Mouse (Mus musculus) thymus, adult 18-20 months (tissue): ENCODE measurements at regions not wholly inside any gene's neighbourhood (a gene's known extent, or its start where the extent isn't known, plus 50 kb on each side); places are given as distances from the start of the nearest gene placed in this dataset.

Source experiments
- DNase-seq, 2 experiments: peaks; one replicate each; pipeline ENCODE4 v3.0.0; 2022; ENCODE audit warnings: mixed read lengths in 2 of 2

DNA sequence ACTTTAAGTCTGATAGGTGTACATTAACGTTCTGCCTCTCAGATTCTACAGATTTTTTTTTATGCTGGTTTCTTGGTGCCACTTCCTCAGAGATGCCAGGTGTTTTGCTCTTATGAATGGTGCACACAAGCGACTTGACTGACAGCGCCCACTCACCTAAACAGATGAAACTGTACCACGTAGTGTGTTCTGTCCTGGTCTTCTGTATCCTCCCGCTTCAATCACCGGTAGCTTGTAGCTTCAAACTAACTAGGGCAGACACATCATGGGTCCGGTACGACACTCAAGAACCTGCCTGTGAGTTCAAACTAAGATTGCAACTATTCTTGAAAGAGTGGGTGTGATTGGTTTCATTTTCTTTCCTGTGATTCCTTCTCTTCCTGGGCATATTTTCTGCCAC, 198.0 kb upstream of the Satb1 start:
- peak in 1 of 2 experiments; percentile 36 for DNase-seq

DNA sequence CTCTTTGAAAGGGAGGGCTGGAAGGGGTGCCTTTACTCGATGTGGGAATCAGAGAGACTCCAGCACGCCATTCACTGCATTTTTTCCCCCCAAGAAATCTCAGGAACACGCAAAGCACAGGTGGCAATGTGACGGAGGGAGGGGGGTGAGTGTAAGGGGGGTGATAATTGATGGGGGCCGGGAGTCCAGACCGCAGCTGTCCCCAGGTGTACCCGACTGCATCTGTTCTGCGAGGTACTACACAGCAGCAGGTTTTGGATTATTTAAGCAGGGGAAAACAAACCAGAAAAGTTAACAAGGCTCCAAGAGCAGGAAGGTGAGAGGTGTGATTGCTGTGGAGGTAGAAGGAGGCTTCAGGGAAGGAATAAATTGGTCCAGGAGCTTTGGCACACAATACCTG, 153.8 kb upstream of the Satb1 start:
- no peak for DNase-seq

DNA sequence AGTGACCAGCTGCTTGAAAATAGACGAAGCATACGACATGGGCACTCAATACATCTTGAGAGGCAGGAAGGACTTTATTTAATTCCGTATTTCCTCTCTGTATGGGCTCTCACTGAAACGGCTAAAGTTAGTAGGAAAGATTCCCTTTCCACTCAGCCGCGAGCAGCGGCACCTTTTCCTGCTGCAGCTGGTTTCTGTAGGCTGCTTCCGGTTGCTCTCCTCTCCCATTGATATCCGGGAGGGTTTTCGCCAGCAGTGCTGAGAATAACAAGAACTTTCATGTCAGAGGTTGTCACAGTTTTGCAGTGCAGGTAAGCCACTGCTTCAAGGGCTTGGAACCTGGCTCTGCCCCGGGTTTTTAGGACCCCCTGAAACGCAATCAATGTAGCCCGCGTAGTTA, 153.1 kb upstream of the Satb1 start:
- DNase-seq, result peak in 1 of 2 experiments; percentile 20

DNA sequence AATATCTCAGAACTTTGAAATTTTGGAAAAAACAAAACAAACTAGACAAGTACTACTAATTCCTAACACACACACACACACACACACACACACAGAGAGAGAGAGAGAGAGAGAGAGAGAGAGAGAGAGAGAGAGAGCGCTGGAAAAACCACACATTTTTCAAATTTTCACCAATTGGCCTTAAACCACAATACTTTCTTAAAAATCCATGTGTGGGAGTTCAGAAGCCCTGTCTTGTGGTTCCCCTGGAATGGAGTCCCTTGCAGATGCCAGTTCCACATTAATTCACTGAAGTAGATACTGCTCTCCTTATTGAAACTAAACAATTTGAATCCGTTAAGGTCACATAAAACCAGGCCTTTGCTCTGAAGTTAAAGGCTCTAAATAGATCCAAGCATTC, 146.0 kb upstream of the Satb1 start:
- no peak for DNase-seq

DNA sequence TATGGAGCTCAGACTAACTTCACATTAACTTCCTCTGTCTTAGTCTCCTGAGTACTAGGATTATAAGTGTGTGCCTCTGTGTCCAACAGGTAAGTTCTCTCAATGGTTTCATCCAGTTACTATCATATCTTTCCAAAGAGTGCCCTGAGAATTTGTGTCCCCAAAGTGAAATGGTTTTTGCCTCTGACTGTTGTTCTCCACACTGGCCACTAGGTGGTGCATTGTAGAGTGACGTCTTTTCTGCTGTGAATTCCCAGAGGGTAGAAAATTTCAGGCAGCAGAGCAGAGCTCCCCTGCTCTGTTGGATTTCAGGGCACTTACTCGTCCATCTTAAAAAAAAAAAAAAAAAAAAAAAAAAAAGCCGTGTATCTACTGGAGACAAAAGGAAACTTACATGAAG, 138.4 kb upstream of the Satb1 start:
- DNase-seq, result no peak

DNA sequence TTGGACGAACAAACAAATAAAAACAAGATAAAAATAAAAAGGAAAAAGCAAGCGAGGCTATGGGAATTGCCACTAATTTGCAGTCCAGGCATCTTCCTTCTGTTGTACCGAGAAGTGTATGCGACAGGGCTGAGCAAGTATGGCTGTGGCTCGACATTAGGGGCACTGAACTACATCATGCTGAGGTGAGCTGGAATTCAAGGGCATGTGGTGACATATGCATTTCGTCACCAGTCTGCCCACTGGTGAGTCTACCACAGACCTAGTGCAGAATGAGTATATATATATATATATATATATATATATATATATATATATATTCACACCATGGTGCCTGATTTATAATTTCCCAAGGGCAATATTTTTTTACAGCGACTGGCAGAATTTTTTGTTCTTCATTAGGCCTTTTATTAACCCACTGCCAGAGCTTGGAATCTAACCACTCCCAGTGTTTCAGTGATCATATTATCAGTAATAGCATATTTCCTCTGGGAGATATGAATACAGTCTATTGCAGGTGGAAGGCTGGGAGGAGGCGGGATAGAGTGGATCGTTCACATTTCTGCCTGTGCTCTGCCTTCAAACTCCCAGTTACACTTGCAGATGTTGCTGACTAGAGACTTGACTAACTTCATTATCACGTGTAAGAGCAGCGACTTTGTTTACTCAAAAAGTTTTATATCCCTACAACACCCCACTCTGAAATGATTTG, 133.6 kb upstream of the Satb1 start:
- no peak for DNase-seq

DNA sequence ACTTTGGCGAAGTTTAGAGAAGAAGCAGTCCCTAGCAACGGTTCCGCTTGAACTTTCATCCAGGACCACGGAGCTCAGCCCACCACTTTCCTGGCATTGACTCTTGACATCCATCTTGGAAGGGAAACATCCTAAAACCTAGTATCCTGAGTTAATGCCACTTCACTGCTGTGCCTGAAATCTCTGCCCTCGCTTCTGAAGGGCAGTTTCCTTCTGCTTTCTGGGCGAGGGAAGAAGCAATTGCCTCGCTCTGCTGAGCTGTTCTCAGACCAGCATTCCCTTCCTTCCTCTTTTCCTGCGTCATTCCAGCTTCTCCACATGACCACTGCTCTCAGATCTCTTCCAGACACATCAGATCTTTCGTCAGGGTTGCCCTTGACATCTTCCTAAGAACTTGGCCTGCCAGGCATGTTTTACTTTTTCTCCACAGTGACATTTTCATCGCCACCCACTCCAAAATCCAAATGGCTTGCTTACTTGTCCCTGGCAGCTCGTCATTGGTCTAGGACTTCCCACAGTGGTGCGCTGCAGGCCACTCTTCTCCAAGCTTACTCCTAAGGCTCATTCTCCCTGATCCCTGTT, 129.5 kb upstream of the Satb1 start:
- no peak for DNase-seq

DNA sequence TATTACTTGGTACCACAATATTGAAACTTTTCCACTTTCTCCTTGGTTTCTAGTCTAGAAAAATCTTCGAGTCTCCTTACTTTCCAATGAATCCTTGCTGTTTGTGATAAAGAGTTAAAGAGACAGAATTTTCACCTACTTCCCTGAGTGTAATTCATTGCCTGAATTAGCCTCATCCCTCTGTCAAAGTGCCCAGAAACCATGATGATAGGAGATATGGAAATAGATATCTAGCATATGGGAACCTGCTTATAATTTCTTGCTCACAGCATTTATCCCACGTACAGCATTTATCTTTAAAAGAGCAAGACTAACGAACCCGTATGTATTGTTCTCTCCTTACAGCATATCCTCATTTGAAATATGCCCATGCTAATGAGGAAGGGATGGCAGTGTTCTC, 128.2 kb upstream of the Satb1 start:
- no peak for DNase-seq

DNA sequence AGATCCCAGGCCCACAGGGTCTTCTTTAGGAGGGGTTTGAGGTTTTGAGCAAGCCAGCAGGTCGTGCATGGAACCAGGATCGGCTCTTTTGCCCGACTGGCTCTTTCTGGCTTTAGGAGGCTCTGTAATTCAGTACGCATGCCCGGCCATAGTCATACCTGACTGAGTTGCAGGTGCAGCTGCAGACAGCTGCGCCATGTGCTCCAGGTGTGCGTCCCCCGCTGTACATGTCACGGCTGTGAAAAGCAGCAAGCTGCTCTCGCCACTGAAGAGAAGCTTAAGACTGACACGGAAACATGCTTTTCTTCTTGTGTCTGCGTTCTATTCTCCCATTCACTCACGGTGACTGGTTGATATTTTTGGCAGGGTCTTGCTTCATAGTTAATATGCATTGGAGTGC, 123.2 kb upstream of the Satb1 start:
- DNase-seq, result peak; percentile 50 to 70

DNA sequence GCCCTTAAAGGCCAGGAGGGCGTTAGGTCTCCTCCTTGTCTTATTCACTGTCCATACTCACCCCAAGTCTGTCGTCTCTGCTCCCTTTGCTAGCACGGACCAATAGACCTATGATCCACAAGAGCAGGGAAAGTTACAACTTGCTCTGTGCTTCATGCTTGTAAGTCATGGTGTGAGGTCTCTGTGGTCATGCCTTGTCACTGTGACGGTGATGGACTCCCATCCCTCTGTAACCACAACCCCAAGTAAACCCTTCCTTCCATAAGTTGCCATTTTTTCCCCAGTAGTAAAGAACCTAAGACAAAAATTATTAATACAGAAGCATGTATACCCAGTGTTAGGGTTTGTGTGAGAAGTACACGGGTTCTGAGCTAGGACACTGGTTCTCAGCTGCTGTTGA, 104.6 kb upstream of the Satb1 start:
- DNase-seq, result no peak

DNA sequence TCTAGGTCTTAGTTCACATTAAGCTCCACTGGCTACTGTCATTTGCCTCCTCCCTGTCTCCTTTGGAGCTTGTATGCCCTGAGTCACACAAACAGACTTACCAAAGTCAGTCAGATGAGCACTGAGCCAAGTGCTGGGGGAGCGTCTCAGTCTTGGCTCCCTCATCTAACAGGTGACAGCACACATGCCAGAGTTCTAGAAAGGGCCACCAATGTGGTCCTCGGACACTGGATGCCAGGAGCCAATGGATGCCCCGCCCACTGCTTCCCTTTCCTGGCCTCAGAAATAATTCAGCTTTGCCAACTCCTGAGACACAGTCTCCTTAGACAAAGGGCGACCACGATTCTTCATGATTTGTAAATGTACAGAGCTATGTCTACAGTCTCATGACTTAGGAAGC, 103.0 kb upstream of the Satb1 start:
- no peak for DNase-seq

DNA sequence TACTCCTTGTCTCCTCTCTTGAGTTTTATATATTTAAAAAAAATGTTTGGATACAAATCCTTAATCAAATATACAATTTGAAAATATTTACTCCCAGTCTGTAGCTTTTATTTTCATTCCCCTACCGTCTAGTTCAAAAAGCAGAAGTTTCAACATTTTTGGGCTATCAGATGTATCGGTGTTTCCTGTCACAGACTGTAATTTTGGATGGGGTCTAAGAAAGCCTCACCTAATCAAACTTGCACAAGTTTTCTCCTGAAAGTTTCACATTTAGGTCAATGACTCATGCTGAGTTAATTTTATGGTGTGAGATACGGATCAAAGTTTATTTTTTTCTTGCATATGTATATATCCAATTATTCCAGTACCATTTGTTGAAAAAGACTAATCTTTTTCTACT, 93.3 kb upstream of the Satb1 start:
- DNase-seq, result no peak

DNA sequence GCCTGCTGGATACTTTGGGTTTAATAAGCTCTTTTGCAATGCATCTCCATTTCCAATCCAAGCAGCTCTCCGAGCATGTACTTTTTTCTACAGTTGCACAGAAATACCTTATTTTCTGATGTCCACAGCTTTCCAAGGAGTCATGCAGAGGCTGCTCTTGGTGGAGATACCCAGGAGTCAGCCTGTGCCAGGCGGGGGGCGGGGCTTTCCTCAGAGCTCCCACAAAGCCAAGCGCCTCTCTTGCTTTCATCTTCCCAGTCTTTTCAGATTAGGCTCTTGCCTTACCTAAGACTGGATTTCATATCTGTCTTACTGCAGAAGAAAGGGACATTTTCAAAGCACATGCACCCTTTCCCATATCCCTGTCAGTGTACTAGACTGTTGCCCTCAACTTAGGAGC, 73.9 kb upstream of the Satb1 start:
- DNase-seq, result no peak

DNA sequence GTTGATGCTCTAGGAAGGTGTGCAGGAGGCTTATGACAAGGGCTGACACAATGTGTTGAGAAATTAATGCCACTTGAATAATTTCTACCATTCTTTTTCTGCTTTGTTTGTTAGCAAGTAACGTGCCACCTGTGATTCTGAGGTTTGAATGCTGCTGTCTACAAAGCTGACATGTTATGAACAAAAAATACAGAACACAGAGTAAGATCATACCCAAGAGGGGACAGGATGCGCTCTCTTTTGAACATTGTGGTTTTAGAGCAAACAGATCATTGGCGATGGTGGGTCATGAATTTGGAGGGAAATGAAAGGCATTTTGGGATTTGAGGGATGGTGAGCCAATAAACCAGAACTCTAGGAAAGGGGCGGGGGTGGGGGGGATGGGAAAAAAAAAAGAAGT, 73.3 kb upstream of the Satb1 start:
- DNase-seq, result peak in 1 of 2 experiments; percentile 51

DNA sequence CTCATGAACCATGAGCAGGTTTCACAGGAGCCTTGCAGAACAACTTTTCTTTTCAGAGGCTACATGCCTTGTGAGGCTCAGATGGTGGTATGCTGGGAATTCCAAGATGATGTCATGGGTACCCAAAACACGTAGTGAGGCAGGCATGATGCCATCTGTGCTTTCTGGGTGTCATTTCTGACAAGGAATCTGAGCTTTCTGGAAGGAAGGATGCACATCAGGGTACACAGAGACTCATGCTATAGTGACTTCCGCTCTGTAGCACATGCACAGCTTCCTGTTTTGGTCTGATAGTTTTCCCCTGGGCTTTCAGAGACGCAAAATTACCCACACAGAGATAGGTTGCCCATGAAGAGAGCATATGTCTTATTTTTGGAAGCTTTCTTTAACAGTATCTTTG, 70.8 kb upstream of the Satb1 start:
- peak in 1 of 2 experiments; percentile 62 for DNase-seq

DNA sequence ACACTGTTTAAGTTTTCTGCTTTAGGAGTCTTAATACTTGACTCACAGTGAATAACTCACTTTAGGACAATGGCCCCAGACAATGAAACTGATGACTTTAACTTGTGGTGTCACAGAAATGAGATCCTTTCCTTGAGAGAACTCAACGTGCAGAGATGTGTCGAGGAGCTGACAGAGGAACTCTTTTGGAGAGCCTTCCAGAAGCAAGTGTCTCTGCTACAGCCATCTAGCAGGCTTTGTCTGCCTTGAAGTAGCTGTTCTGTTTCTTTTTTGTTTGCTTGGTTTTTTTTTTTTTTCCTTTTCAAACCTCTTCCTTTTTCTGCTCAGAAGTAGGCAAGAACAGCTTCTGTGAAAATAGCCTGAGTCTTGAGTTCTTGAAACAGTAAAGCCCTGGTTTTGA, 66.3 kb upstream of the Satb1 start:
- peak in 1 of 2 experiments; percentile 49 for DNase-seq

DNA sequence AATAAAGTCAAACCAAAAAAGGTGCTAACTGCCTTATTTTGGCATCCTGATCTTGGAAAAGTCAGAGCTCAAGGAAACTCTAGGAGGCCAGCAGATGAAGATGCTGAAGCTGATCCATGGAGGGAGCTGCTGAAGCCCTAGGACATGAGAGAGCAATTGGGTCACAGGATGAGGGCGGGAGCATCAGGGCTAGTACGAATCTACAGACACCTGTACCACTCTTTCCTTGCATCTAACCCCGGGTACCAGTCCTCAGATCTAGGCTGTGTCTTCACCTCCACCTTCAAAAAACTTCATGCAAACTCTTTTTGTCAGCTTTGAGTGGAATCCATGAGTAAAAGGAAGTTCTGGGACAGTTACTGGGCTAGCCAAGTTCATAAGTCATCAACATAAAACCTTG, 63.1 kb upstream of the Satb1 start:
- peak in 1 of 2 experiments; percentile 53 for DNase-seq

DNA sequence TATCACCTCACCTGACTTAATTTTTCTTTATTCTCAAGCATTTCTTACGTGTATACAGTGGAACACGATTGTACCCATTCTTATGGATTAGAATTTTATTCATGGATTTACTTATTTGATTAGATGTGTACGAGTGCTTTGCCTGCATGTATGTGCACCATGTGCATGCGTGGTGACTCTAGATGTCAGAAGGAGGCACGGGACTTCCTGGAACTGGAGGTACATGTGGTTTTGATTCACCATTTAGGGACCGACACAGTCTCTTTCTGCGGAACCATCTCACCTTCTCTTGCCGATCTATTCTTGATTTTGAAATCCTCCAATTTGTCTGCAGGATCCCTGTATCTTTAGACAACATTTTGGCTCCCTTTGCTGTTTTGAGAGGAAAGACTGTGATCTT, 61.2 kb upstream of the Satb1 start:
- DNase-seq, result no peak

DNA sequence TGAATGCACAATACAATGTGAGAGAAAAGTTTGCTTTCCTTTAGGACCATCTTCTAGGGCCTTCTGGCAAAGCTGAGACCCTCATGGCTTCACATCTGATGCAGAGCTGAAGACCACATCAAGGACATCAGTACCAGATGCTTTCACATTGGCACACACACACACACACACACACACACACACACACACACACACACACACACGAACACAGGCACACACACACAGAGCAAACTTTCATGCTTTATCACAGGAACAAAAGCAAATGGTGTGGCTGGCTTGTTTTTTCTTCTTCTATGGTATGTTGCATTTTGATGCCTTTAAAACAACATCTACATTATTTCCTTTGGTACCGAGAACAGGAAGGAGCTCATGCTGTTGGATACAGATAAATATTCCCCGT, 59.8 kb upstream of the Satb1 start:
- peak in 1 of 2 experiments; percentile 36 for DNase-seq

DNA sequence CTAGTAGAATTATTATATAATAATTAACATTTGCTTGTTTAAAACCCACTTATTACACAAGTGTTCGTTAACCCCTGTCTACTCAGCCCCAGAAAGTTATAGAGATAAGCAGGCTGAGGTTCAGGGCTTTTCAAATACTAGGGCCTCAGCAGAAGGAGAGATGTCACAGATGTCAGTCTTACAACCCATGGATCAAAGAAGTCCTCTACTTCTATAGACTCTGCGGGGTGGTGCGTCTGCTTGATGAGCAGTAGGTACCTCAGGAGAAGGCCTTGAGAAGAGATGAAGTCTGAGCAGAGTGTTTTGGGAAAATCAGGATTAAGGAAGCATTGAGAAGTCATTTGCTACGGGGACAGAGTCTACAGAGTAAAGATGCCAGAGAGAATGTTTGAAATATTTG, 59.1 kb upstream of the Satb1 start:
- DNase-seq, result peak in 1 of 2 experiments; percentile 44
